Mouse (Mus musculus): ENCODE measurements around the gene Foxd1. TPM values are rescaled to one million over a fixed set of nuclear protein-coding genes. Genes with fewer than 3 reads are reported as not detected.

The Foxd1 gene
- polyA plus RNA-seq, 1 experiment from 2014 or later = not detected

Other genes with a start within 250 kb of the Foxd1 start
- 10.8 and 14.2 TPM in 2 replicates for gene Arhgef28, start 147.8 kb upstream of the Foxd1 start, polyA plus RNA-seq (2014; fragmentation: Nextera tagmentation; extraction: Ambion mirVana)
- 16.2 TPM in 2 replicates for gene Utp15, start 91.2 kb upstream of the Foxd1 start, polyA plus RNA-seq (2014; fragmentation: Nextera tagmentation; extraction: Ambion mirVana)
- gene Ankra2, start 91.2 kb upstream of the Foxd1 start, polyA plus RNA-seq (2014; fragmentation: Nextera tagmentation; extraction: Ambion mirVana) = 19.2 and 24.1 TPM in 2 replicates
- gene Gm21976, start 74.4 kb upstream of the Foxd1 start, polyA plus RNA-seq (2014; fragmentation: Nextera tagmentation; extraction: Ambion mirVana) = not detected in 2 replicates
- gene Btf3, start 37.2 kb upstream of the Foxd1 start, polyA plus RNA-seq (2014; fragmentation: Nextera tagmentation; extraction: Ambion mirVana) = 400 and 431 TPM in 2 replicates
- 0.81 and 1.2 TPM in 2 replicates for gene Gm10320, start 137.8 kb downstream of the Foxd1 start, polyA plus RNA-seq (2014; fragmentation: Nextera tagmentation; extraction: Ambion mirVana)